Mouse (Mus musculus) erythroblast, embryonic 14.5 days (primary cell): Measurements from ENCODE around the gene Oas1h. TPM values are rescaled to one million over a fixed set of nuclear protein-coding genes. Genes with fewer than 3 reads are reported as not detected.
"Not testable (repeated sequence)": the region's sequence is repeated elsewhere in the genome, so short reads cannot be mapped to it uniquely, and the experiment has no call there.

Experiments used
- H3K27me3 ChIP-seq: 2 replicates; pipeline ENCODE4 v1.6.1; 2012; ENCODE audit warnings: inconsistent platforms; ENCODE audit not compliant: control insufficient read depth
- H3K36me3 ChIP-seq: 2 replicates; pipeline ENCODE4 v1.6.1; 2012; ENCODE audit warnings: mild to moderate bottlenecking, inconsistent platforms; ENCODE audit not compliant: control insufficient read depth
- H3K4me1 ChIP-seq: 2 replicates; pipeline ENCODE4 v1.6.1; 2012; ENCODE audit warnings: inconsistent platforms; ENCODE audit not compliant: control insufficient read depth
- H3K4me3 ChIP-seq: replicated peaks from 2 replicates; pipeline ENCODE3; 2012; ENCODE audit warnings: moderate library complexity, mild to moderate bottlenecking, inconsistent platforms
- H3K9me3 ChIP-seq: 2 replicates; pipeline ENCODE4 v1.6.1; 2012; ENCODE audit warnings: low read length, inconsistent platforms, mixed read lengths; ENCODE audit not compliant: control insufficient read depth
- GATA1 ChIP-seq: IDR thresholded peaks from 2 replicates; pipeline ENCODE4 v1.6.1; 2012; ENCODE audit warnings: low read length, inconsistent platforms, mixed read lengths
- TAL1 ChIP-seq: IDR thresholded peaks from 3 replicates; pipeline ENCODE4 v1.6.1; 2012; ENCODE audit warnings: low read length, inconsistent platforms, mixed read lengths
- polyA plus RNA-seq: library from polyadenylated mRNA; stranded (reverse); fragments of >175 nt; gene quantifications from 2 replicates; pipeline ENCODE4 v1.2.3, GENCODE M21; 2012

Oas1h gene
- polyA plus RNA-seq, 1 experiment: not detected

DNA sequence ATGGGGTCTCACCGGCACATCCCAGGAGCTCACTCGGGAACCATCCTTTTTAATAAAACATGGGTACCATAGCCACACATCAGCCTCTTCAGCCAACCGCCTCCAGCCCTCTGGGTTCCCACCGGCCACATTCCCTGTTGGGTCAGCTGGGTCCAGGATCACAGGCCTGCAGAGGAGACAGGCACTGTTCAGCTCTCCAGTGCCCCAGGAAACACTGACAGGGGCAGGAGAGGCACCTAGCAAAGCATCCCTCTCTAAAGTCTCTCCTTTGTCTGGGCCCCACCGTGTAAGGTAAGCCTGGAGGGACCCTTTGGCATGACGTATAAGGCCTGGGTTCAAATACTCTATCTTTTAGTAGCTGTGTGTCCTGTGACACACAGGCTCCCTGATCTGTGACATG, 37.1 kb downstream of the Oas1h start:
- no peaks in the 10 kb centered on the region for H3K9me3 ChIP-seq
- no peak for TF ChIP-seq TAL1
- no peak for TF ChIP-seq GATA1
- H3K4me3 ChIP-seq: no peak overlapping the region
- no peaks in the 10 kb centered on the region for H3K36me3 ChIP-seq
- H3K27me3 ChIP-seq: no peaks in the 10 kb centered on the region
- H3K4me1 ChIP-seq: no peaks in the 10 kb centered on the region

DNA sequence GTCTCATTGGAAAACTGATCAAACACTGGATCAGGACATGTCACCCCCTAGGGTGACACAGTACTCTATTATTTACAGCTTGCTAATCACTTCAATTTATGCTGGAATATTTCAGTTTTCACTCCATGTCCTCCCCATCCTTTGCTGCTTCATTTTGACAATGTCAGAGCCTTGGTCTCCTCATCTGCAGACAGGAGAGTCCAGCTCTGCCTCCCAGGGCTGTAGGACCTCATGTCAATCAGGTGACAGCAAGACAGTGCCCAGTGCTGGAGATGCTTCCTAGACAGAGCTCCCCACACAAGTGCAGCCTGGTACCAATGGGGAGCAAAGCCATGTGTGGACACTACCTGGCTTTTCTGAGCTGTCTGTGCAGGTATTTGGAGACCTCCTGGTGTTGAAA, 37.5 kb downstream of the Oas1h start:
- Histone ChIP-seq H3K4me1 (no peaks in the 10 kb centered on the region), H3K36me3 (no peaks in the 10 kb centered on the region), H3K9me3 (no peaks in the 10 kb centered on the region), H3K4me3 (no peak overlapping the region), H3K27me3 (no peaks in the 10 kb centered on the region)
- no peak for TF ChIP-seq GATA1
- TF ChIP-seq TAL1: no peak

DNA sequence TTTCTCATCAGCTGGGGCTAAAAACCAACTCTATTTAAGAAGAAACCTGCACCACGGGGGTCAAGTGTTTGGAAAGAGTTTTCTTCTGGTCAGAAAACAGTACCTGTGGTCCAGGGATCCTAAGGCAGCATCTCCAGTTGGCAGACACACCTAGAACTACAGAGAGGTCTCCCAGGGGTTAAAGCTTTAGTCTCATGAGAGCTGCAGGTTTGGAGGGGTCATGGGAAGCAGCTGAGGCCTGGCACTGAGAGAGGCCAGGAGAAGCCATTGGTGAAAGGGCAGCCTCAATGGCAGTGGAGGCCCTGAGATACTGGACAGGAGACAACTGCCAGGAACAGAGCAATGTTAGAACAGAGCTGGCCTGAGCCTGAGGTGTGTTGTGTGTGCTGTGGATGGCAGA, 39.4 kb downstream of the Oas1h start:
- TF ChIP-seq TAL1: no peak
- TF ChIP-seq GATA1: no peak
- Histone ChIP-seq H3K4me1 (no peaks in the 10 kb centered on the region), H3K27me3 (no peaks in the 10 kb centered on the region), H3K9me3 (no peaks in the 10 kb centered on the region), H3K4me3 (no peak overlapping the region), H3K36me3 (no peaks in the 10 kb centered on the region)

GRCm38 (mm10) chr5:120902056-120902455, 40.8 kb downstream of the Oas1h start:
- Histone ChIP-seq H3K36me3 (no peaks in the 10 kb centered on the region), H3K27me3 (no peaks in the 10 kb centered on the region), H3K4me1 (no peaks in the 10 kb centered on the region), H3K9me3 (no peaks in the 10 kb centered on the region), H3K4me3 (no peak overlapping the region)
- TF ChIP-seq TAL1 (no peak), GATA1 (no peak)

DNA sequence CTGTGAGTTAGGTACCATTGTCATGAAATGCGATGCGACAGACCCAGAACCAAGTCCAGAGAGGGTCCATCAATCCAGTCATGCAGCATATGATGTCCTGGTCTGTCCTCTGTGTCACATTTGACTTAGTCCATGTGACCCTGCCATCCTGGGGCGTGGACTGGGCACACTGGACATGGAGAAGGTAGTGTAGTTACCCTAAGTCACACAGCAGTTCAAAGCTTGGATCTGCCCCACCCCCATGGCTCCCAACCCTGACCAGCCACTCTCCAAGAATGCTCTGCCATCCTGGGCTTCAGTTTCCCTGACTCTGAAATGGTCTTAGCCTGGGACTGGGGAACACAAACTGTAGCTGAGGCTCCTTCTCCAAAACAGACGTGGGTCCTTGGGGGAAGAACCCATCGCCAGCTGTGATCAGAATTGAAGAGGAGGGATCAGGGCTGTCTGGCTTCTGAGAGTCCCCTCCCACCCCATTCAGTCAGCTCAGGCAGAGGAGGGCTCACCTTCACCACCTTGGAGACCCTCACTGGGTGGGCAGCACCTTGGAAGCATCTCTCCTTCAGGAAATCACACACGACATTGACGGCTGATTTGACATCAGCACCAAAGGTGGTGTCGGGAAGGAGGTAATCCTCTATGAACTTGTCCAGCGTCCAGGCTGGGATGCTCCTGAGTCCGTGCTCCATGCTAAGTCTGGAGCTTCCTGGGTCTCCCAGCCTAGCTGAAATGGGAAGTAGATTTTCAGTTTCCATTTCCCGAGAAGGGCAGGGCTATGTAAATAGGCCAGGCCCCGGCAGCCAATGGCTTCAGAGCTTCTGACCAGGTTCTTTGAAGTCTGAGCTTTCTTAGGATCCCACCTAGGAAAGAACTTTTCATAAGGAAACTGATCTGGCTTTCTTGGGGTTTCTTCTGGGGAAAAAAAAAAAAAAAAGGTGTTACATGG, 45.8 kb downstream of the Oas1h start, which contains the start of gene Oas1a:
TSS of gene Oas1a (minus strand) at position 731 of the 943 bp plus-strand sequence.
- H3K27me3 ChIP-seq, H3K4me3 ChIP-seq, H3K9me3 ChIP-seq, H3K4me1 ChIP-seq, H3K36me3 ChIP-seq: not testable (repeated sequence)

DNA sequence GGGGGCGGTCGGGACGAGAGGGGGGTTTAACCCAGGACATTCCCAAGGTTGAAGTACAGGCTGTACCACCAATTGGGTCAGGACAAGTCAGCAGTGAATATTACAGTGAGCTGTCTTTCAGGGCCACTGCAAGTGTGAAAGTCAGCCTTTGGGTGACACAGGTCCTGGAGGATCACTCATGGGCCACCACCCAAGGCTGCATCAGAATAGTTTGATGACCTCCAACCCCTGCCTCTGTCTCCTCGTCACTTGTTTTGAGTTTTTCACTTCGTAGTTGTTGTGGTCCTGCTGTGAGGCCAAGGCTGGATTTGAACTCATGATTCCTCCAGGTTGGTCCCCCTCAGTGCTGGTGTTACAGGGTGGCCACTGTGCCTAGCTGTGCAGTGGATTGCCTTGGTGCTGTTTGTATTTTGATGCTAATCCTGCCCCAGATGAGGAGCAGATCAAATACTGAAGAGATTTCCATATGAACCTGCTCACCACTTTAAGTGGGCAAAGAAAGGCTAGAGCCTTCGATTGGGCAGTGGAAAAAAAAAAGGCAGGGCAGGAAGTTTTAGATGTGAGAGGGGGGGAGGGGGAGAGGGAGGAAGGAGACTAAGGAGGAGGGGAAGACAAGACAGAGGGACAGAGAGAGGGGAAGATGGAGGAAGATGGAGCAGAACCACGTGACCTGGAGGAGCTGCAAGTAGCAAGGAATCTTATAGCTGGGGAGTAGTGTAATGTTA, 47.1 kb downstream of the Oas1h start:
- TF ChIP-seq TAL1 (no peak), GATA1 (no peak)
- H3K4me1 ChIP-seq: no peaks in the 10 kb centered on the region

GRCm38 (mm10) chr5:120914204-120914603, 53.0 kb downstream of the Oas1h start, which contains the start of gene Oas1d:
Oas1d (plus strand) TSS chr5:120914536.
- not testable (repeated sequence) for H3K9me3 ChIP-seq, H3K27me3 ChIP-seq, H3K4me3 ChIP-seq, H3K4me1 ChIP-seq, H3K36me3 ChIP-seq

More for the DNA sequence above, 47.1 kb downstream of the Oas1h start:
- Histone ChIP-seq H3K27me3 (no peaks in the 10 kb centered on the region), H3K4me3 (no peak overlapping the region), H3K36me3 (no peaks in the 10 kb centered on the region), H3K9me3 (no peaks in the 10 kb centered on the region)

GRCm38 (mm10) chr5:120919156-120919935, 58.1 kb downstream of the Oas1h start:
- not testable (repeated sequence) for H3K36me3 ChIP-seq, H3K9me3 ChIP-seq, H3K4me1 ChIP-seq, H3K4me3 ChIP-seq, H3K27me3 ChIP-seq

DNA sequence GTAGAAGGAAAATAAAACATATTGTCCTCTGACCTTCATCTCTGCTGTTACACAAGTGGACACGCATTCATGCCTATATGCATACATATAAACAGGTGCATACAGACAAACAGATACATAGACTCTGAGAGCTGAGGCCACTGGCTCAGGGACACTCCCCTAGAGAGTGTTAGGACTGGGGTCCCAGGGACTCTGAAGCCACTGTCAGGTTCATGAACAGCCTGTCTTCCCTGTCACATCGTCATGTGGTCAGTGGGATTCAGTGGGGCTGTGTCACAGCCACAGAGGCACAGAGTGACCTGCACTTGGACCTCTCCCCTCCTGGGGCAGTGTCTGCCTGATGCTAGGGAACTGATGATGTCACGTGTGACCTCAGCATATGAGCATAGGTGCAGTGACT, 59.1 kb downstream of the Oas1h start:
- Histone ChIP-seq H3K9me3 (no peaks in the 10 kb centered on the region), H3K4me1 (no peaks in the 10 kb centered on the region), H3K36me3 (no peaks in the 10 kb centered on the region), H3K4me3 (no peak overlapping the region), H3K27me3 (no peaks in the 10 kb centered on the region)
- TF ChIP-seq GATA1 (no peak), TAL1 (no peak)

Other genes starting within 250 kb of the Oas1h start
- 1.5 and 1.7 TPM in 2 replicates for gene Rita1, start 248.8 kb upstream of the Oas1h start, polyA plus RNA-seq
- 3.1 and 3.4 TPM in 2 replicates for gene Ddx54, start 248.7 kb upstream of the Oas1h start, polyA plus RNA-seq
- gene Cfap73, start 227.2 kb upstream of the Oas1h start, polyA plus RNA-seq: not detected in 2 replicates
- 0.01 TPM in 1 of 2 replicates, not detected in the other for gene Rasal1, start 212.6 kb upstream of the Oas1h start, polyA plus RNA-seq
- not detected in 2 replicates for gene Dtx1, start 149.5 kb upstream of the Oas1h start, polyA plus RNA-seq
- 0.02 TPM in 1 of 2 replicates, not detected in the other for gene Oas2, start 111.6 kb upstream of the Oas1h start, polyA plus RNA-seq
- 0.02 TPM in 2 replicates for gene Oas3, start 83.8 kb upstream of the Oas1h start, polyA plus RNA-seq
- not detected in 2 replicates for gene Oas1e, start 65.9 kb upstream of the Oas1h start, polyA plus RNA-seq
- gene Oas1c, start 48.9 kb upstream of the Oas1h start, polyA plus RNA-seq: not detected in 2 replicates
- gene Oas1f, start 14.1 kb upstream of the Oas1h start, polyA plus RNA-seq: not detected in 2 replicates
- not detected in 2 replicates for gene Oas1g, start 26.2 kb downstream of the Oas1h start, polyA plus RNA-seq
- not detected in 2 replicates for gene Oas1a, start 46.1 kb downstream of the Oas1h start, polyA plus RNA-seq
- not detected in 2 replicates for gene Oas1d, start 53.1 kb downstream of the Oas1h start, polyA plus RNA-seq
- not detected in 2 replicates for gene Rph3a, start 148.7 kb downstream of the Oas1h start, polyA plus RNA-seq